Mouse (Mus musculus): ENCODE measurements around the gene Sox5. TPM values are rescaled to one million over a fixed set of nuclear protein-coding genes. Genes with fewer than 3 reads are reported as not detected.

The Sox5 gene
- polyA plus RNA-seq, 1 experiment from 2014 or later = 61.5 TPM

GRCm38 (mm10) chr6:144339554-144339953 lies 442.2 kb downstream of the Sox5 start:
- DNase-seq (ENCODE audit: low spot score) (no peak), ATAC-seq (replicated peaks; ENCODE audit: low FRiP score) (no peak)
- Histone ChIP-seq H3K4me1 (replicated peaks; ENCODE audit: control insufficient read depth, insufficient read depth, low read length) (peaks cover 6% of the 10 kb centered on the region; the same call in 1 of the 2 replicates), H3K9ac (ENCODE audit: low read length) (no peak overlapping the region), H3K27me3 (ENCODE audit: control insufficient read depth, insufficient read depth, low read length) (no peaks in the 10 kb centered on the region), H3K9me3 (ENCODE audit: control insufficient read depth, low read length) (peaks cover 4% of the 10 kb centered on the region; the same call in 1 of the 2 replicates), H3K27ac (ENCODE audit: low read depth, low read length) (no peak overlapping the region), H3K4me3 (ENCODE audit: low read depth, low read length) (no peak overlapping the region), H3K4me2 (ENCODE audit: low read depth, low read length, severe bottlenecking) (no peak overlapping the region), H3K36me3 (ENCODE audit: control insufficient read depth, insufficient read depth, low read length) (no peaks in the 10 kb centered on the region; the same call in 1 of the 2 replicates)
- WGBS = 96% methylated on average over 3 of the region's 3 CpGs

GRCm38 (mm10) chr6:144339006-144339405 lies 442.8 kb downstream of the Sox5 start:
- Histone ChIP-seq H3K36me3 (ENCODE audit: control insufficient read depth, insufficient read depth, low read length) (no peaks in the 10 kb centered on the region; the same call in 1 of the 2 replicates), H3K4me2 (ENCODE audit: low read depth, low read length, severe bottlenecking) (no peak overlapping the region), H3K4me3 (ENCODE audit: low read depth, low read length) (no peak overlapping the region), H3K27ac (ENCODE audit: low read depth, low read length) (no peak overlapping the region), H3K4me1 (replicated peaks; ENCODE audit: control insufficient read depth, insufficient read depth, low read length) (peaks cover 6% of the 10 kb centered on the region; the same call in 1 of the 2 replicates), H3K9me3 (ENCODE audit: control insufficient read depth, low read length) (peaks cover 4% of the 10 kb centered on the region; the same call in 1 of the 2 replicates), H3K27me3 (ENCODE audit: control insufficient read depth, insufficient read depth, low read length) (no peaks in the 10 kb centered on the region), H3K9ac (ENCODE audit: low read length) (no peak overlapping the region)
- 67% methylated on average over 13 of the region's 13 CpGs for WGBS
- ATAC-seq (replicated peaks; ENCODE audit: low FRiP score) (no peak), DNase-seq (ENCODE audit: low spot score) (peak; percentile 56)

- DNase-seq (ENCODE audit: low spot score) (no peak), ATAC-seq (replicated peaks; ENCODE audit: low FRiP score) (0 out of 2 replicates have a peak, but pooled peaks have one; percentile 25)
- H3K4me1 ChIP-seq (replicated peaks; ENCODE audit: control insufficient read depth, insufficient read depth, low read length) = peaks cover 6% of the 10 kb centered on the region; the same call in 1 of the 2 replicates
- 33% methylated on average over 4 of the region's 4 CpGs for WGBS
- no peaks in the 10 kb centered on the region; the same call in 1 of the 2 replicates for H3K36me3 ChIP-seq (ENCODE audit: control insufficient read depth, insufficient read depth, low read length)
- no peak overlapping the region for H3K4me3 ChIP-seq (ENCODE audit: low read depth, low read length)
- H3K9ac ChIP-seq (ENCODE audit: low read length) = no peak overlapping the region
- no peaks in the 10 kb centered on the region for H3K27me3 ChIP-seq (ENCODE audit: control insufficient read depth, insufficient read depth, low read length)
- H3K9me3 ChIP-seq (ENCODE audit: control insufficient read depth, low read length) = peaks cover 4% of the 10 kb centered on the region; the same call in 1 of the 2 replicates
- H3K4me2 ChIP-seq (ENCODE audit: low read depth, low read length, severe bottlenecking) = no peak overlapping the region
- no peak overlapping the region for H3K27ac ChIP-seq (ENCODE audit: low read depth, low read length)
Observed at GRCm38 (mm10) chr6:144338221-144338620, 443.6 kb downstream of the Sox5 start.

- H3K4me2 ChIP-seq (ENCODE audit: low read depth, low read length, severe bottlenecking) = peak overlapping the region; percentile 33; the same call in 1 of the 2 replicates
- no peak overlapping the region; the same call in 1 of the 2 replicates for H3K9ac ChIP-seq (ENCODE audit: low read length)
- H3K36me3 ChIP-seq (ENCODE audit: control insufficient read depth, insufficient read depth, low read length) = no peaks in the 10 kb centered on the region; the same call in 1 of the 2 replicates
- no peak overlapping the region for H3K4me3 ChIP-seq (ENCODE audit: low read depth, low read length)
- DNase-seq (ENCODE audit: low spot score) (no peak), ATAC-seq (replicated peaks; ENCODE audit: low FRiP score) (peak; percentile 55; the same call in 1 of the 2 replicates)
- H3K9me3 ChIP-seq (ENCODE audit: control insufficient read depth, low read length) = peaks cover 4% of the 10 kb centered on the region; the same call in 1 of the 2 replicates
- H3K4me1 ChIP-seq (replicated peaks; ENCODE audit: control insufficient read depth, insufficient read depth, low read length) = peaks cover 6% of the 10 kb centered on the region; the same call in 1 of the 2 replicates
- 18% methylated on average over 14 of the region's 14 CpGs for WGBS
- H3K27ac ChIP-seq (ENCODE audit: low read depth, low read length) = no peak overlapping the region
- no peaks in the 10 kb centered on the region for H3K27me3 ChIP-seq (ENCODE audit: control insufficient read depth, insufficient read depth, low read length)
Observed at GRCm38 (mm10) chr6:144337436-144337969, 444.3 kb downstream of the Sox5 start.

GRCm38 (mm10) chr6:144336789-144337188 lies 445.0 kb downstream of the Sox5 start:
- no peak for DNase-seq (ENCODE audit: low spot score)
- Histone ChIP-seq H3K4me2 (ENCODE audit: low read depth, low read length, severe bottlenecking) (no peak overlapping the region), H3K27me3 (ENCODE audit: control insufficient read depth, insufficient read depth, low read length) (no peaks in the 10 kb centered on the region), H3K4me3 (ENCODE audit: low read depth, low read length) (no peak overlapping the region), H3K9ac (ENCODE audit: low read length) (no peak overlapping the region), H3K27ac (ENCODE audit: low read depth, low read length) (no peak overlapping the region), H3K9me3 (ENCODE audit: control insufficient read depth, low read length) (peaks cover 4% of the 10 kb centered on the region; the same call in 1 of the 2 replicates), H3K36me3 (ENCODE audit: control insufficient read depth, insufficient read depth, low read length) (no peaks in the 10 kb centered on the region; the same call in 1 of the 2 replicates), H3K4me1 (replicated peaks; ENCODE audit: control insufficient read depth, insufficient read depth, low read length) (peaks cover 6% of the 10 kb centered on the region; the same call in 1 of the 2 replicates)
- WGBS = 85% methylated on average over 4 of the region's 4 CpGs
- no peak for ATAC-seq (replicated peaks; ENCODE audit: low FRiP score)

- no peak overlapping the region for H3K9ac ChIP-seq (ENCODE audit: low read length)
- peaks cover 6% of the 10 kb centered on the region; the same call in 1 of the 2 replicates for H3K4me1 ChIP-seq (replicated peaks; ENCODE audit: control insufficient read depth, insufficient read depth, low read length)
- no peaks in the 10 kb centered on the region for H3K36me3 ChIP-seq (ENCODE audit: control insufficient read depth, insufficient read depth, low read length)
- H3K4me3 ChIP-seq (ENCODE audit: low read depth, low read length) = no peak overlapping the region
- ATAC-seq (replicated peaks; ENCODE audit: low FRiP score) (no peak), DNase-seq (ENCODE audit: low spot score) (no peak)
- no peak overlapping the region for H3K27ac ChIP-seq (ENCODE audit: low read depth, low read length)
- 93% methylated on average over 4 of the region's 4 CpGs for WGBS
- no peaks in the 10 kb centered on the region for H3K27me3 ChIP-seq (ENCODE audit: control insufficient read depth, insufficient read depth, low read length)
- no peaks in the 10 kb centered on the region for H3K9me3 ChIP-seq (ENCODE audit: control insufficient read depth, low read length)
- H3K4me2 ChIP-seq (ENCODE audit: low read depth, low read length, severe bottlenecking) = no peak overlapping the region
Observed at GRCm38 (mm10) chr6:144333146-144333545, 448.6 kb downstream of the Sox5 start.

- H3K27ac ChIP-seq (ENCODE audit: low read depth, low read length) = no peak overlapping the region
- no peaks in the 10 kb centered on the region for H3K9me3 ChIP-seq (ENCODE audit: control insufficient read depth, low read length)
- no peak for ATAC-seq (replicated peaks; ENCODE audit: low FRiP score)
- H3K4me2 ChIP-seq (ENCODE audit: low read depth, low read length, severe bottlenecking) = no peak overlapping the region
- H3K4me1 ChIP-seq (replicated peaks; ENCODE audit: control insufficient read depth, insufficient read depth, low read length) = no peaks in the 10 kb centered on the region; the same call in 1 of the 2 replicates
- WGBS = 85% methylated on average over 4 of the region's 4 CpGs
- no peak overlapping the region for H3K9ac ChIP-seq (ENCODE audit: low read length)
- H3K27me3 ChIP-seq (ENCODE audit: control insufficient read depth, insufficient read depth, low read length) = no peaks in the 10 kb centered on the region
- DNase-seq (ENCODE audit: low spot score) = no peak
- no peak overlapping the region for H3K4me3 ChIP-seq (ENCODE audit: low read depth, low read length)
- no peaks in the 10 kb centered on the region for H3K36me3 ChIP-seq (ENCODE audit: control insufficient read depth, insufficient read depth, low read length)
Observed at GRCm38 (mm10) chr6:144332027-144332426, 449.8 kb downstream of the Sox5 start.

- no peaks in the 10 kb centered on the region for H3K27me3 ChIP-seq (ENCODE audit: control insufficient read depth, insufficient read depth, low read length)
- no peak overlapping the region for H3K27ac ChIP-seq (ENCODE audit: low read depth, low read length)
- H3K36me3 ChIP-seq (ENCODE audit: control insufficient read depth, insufficient read depth, low read length) = no peaks in the 10 kb centered on the region
- 88% methylated on average over 2 of the region's 2 CpGs for whole genome bisulfite sequencing
- no peaks in the 10 kb centered on the region for H3K4me1 ChIP-seq (replicated peaks; ENCODE audit: control insufficient read depth, insufficient read depth, low read length)
- no peak overlapping the region for H3K4me2 ChIP-seq (ENCODE audit: low read depth, low read length, severe bottlenecking)
- ATAC-seq (replicated peaks; ENCODE audit: low FRiP score) = no peak
- no peaks in the 10 kb centered on the region for H3K9me3 ChIP-seq (ENCODE audit: control insufficient read depth, low read length)
- no peak overlapping the region for H3K9ac ChIP-seq (ENCODE audit: low read length)
- H3K4me3 ChIP-seq (ENCODE audit: low read depth, low read length) = no peak overlapping the region
- DNase-seq (ENCODE audit: low spot score) = no peak
Observed at GRCm38 (mm10) chr6:144329311-144329930, 452.4 kb downstream of the Sox5 start.

Measured in forebrain, embryonic 11.5 days (tissue).